Mouse (Mus musculus) intestine, embryonic 14.5 days (tissue): Measurements from ENCODE around the gene Arl5c. TPM values are rescaled to one million over a fixed set of nuclear protein-coding genes. Genes with fewer than 3 reads are reported as not detected.

Experiments used
- ATAC-seq: fragments of 200-750 bp; cut with Nextera tagmentation; replicated peaks from 2 replicates; pipeline ENCODE4 v1.8.0; 2017; ENCODE audit warnings: low read depth, moderate number of reproducible peaks, moderate TSS enrichment, moderate library complexity; ENCODE audit not compliant: low FRiP score, low TSS enrichment
- DNase-seq: peaks from one replicate; pipeline ENCODE4 v3.0.0-alpha.2; 2018; ENCODE audit warnings: low spot score
- H3K27ac ChIP-seq: fragments of 300-500 bp; sonication (generic); 2 replicates; pipeline ENCODE4 v1.5.1; 2014; ENCODE audit warnings: low read depth, mild to moderate bottlenecking, control low read depth
- H3K27me3 ChIP-seq: fragments of 300-500 bp; sonication (generic); replicated peaks from 2 replicates; pipeline ENCODE4 v1.6.1; 2014; ENCODE audit warnings: low read length, control low read depth; ENCODE audit not compliant: control insufficient read depth, insufficient read depth
- H3K36me3 ChIP-seq: fragments of 300-500 bp; sonication (generic); 2 replicates; pipeline ENCODE4 v1.6.1; 2014; ENCODE audit warnings: low read length, control low read depth; ENCODE audit not compliant: control insufficient read depth, insufficient read depth
- H3K4me1 ChIP-seq: fragments of 300-500 bp; sonication (generic); replicated peaks from 2 replicates; pipeline ENCODE4 v1.6.1; 2014; ENCODE audit warnings: low read length, control low read depth, mixed read lengths; ENCODE audit not compliant: control insufficient read depth, insufficient read depth
- H3K4me2 ChIP-seq: fragments of 300-500 bp; sonication (generic); 2 replicates; pipeline ENCODE4 v1.6.1; 2014; ENCODE audit warnings: low read length
- H3K4me3 ChIP-seq: fragments of 300-500 bp; sonication (generic); 2 replicates; pipeline ENCODE4 v1.5.1; 2014; ENCODE audit warnings: low read depth, low read length, control low read depth, mixed read lengths
- H3K9ac ChIP-seq: fragments of 300-500 bp; sonication (generic); 2 replicates; pipeline ENCODE4 v1.6.1; 2014; ENCODE audit warnings: mild to moderate bottlenecking, low read length
- H3K9me3 ChIP-seq: fragments of 300-500 bp; sonication (generic); 2 replicates; pipeline ENCODE4 v1.6.1; 2016; ENCODE audit warnings: low read length, control low read depth; ENCODE audit not compliant: control insufficient read depth
- WGBS: fragments of 180-500 bp; shearing (Covaris S2); extraction: QIAGEN DNeasy Blood & Tissue Kit; methylation state at CpG from one replicate; pipeline ENCODE4 v1.1.7; 2014; 5-methylcytosine and 5-hydroxymethylcytosine counted together
- microRNA-seq: library from miRNA; unstranded; fragments of <30 nt; microRNA quantifications from one replicate; pipeline ENCODE4, GENCODE M21; 2016
- polyA plus RNA-seq: library from polyadenylated mRNA; unstranded; fragments of >200 nt; fragmentation: Nextera tagmentation; extraction: Ambion mirVana; gene quantifications from 2 replicates; pipeline ENCODE4 v1.2.1, GENCODE M21; 2014

Arl5c gene
- polyA plus RNA-seq, 1 experiment from 2014 or later = 13.8 TPM

GRCm38 (mm10) chr11:97945031-97945430 lies 51.0 kb downstream of the Arl5c start:
- no peak overlapping the region for H3K4me2 ChIP-seq
- 80% methylated on average over 10 of the region's 10 CpGs for WGBS
- H3K27ac ChIP-seq = no peak overlapping the region
- no peaks in the 10 kb centered on the region for H3K36me3 ChIP-seq
- H3K4me1 ChIP-seq = no peaks in the 10 kb centered on the region
- no peaks in the 10 kb centered on the region for H3K9me3 ChIP-seq
- no peak overlapping the region for H3K9ac ChIP-seq
- H3K27me3 ChIP-seq = no peaks in the 10 kb centered on the region
- no peak overlapping the region for H3K4me3 ChIP-seq
- no peak for DNase-seq
- no peak for ATAC-seq

GRCm38 (mm10) chr11:97943256-97943655 lies 52.7 kb downstream of the Arl5c start:
- Histone ChIP-seq H3K4me3 (no peak overlapping the region), H3K9ac (no peak overlapping the region), H3K4me2 (no peak overlapping the region), H3K27me3 (no peaks in the 10 kb centered on the region), H3K9me3 (no peaks in the 10 kb centered on the region), H3K27ac (no peak overlapping the region), H3K36me3 (no peaks in the 10 kb centered on the region), H3K4me1 (no peaks in the 10 kb centered on the region)
- DNase-seq (no peak), ATAC-seq (no peak)
- WGBS = 79% methylated on average over 5 of the region's 5 CpGs

- Histone ChIP-seq H3K27ac (no peak overlapping the region), H3K9me3 (no peaks in the 10 kb centered on the region), H3K4me2 (no peak overlapping the region), H3K4me3 (no peak overlapping the region), H3K4me1 (no peaks in the 10 kb centered on the region), H3K27me3 (no peaks in the 10 kb centered on the region), H3K9ac (no peak overlapping the region), H3K36me3 (no peaks in the 10 kb centered on the region)
- 77% methylated on average over 15 of the region's 15 CpGs for WGBS
- ATAC-seq (no peak), DNase-seq (no peak)
Measured at GRCm38 (mm10) chr11:97942420-97943111, 53.4 kb downstream of the Arl5c start.

Small RNA genes within 50 kb of the gene (microRNA-seq; reads per million reads assigned to microRNA genes)
- not detected for gene Gm22461
- not detected for gene Gm27597

Other genes with a start within 250 kb of the Arl5c start
- gene Cwc25, start 229.6 kb downstream of the Arl5c start, polyA plus RNA-seq = 10.5 and 11.8 TPM in 2 replicates
- gene 1700001P01Rik, start 220.3 kb downstream of the Arl5c start, polyA plus RNA-seq = 0.31 TPM in 2 replicates
- 752 and 786 TPM in 2 replicates for gene Rpl23, start 213.7 kb downstream of the Arl5c start, polyA plus RNA-seq
- 85.1 and 88.6 TPM in 2 replicates for gene Lasp1, start 197.2 kb downstream of the Arl5c start, polyA plus RNA-seq
- gene B230217C12Rik, start 155.4 kb downstream of the Arl5c start, polyA plus RNA-seq = 8.1 and 9.5 TPM in 2 replicates
- 0.39 and 0.54 TPM in 2 replicates for gene Fbxo47, start 112.0 kb downstream of the Arl5c start, polyA plus RNA-seq
- 0.09 and 0.30 TPM in 2 replicates for gene Plxdc1, start 9.7 kb downstream of the Arl5c start, polyA plus RNA-seq
- 7.5 and 8.0 TPM in 2 replicates for gene Cacnb1, start 26.9 kb upstream of the Arl5c start, polyA plus RNA-seq
- 1,242 TPM in 2 replicates for gene Rpl19, start 30.5 kb upstream of the Arl5c start, polyA plus RNA-seq
- 0.35 and 0.43 TPM in 2 replicates for gene Stac2, start 57.3 kb upstream of the Arl5c start, polyA plus RNA-seq
- 13.0 and 15.5 TPM in 2 replicates for gene Fbxl20, start 154.2 kb upstream of the Arl5c start, polyA plus RNA-seq
- 57.1 and 63.2 TPM in 2 replicates for gene Med1, start 197.1 kb upstream of the Arl5c start, polyA plus RNA-seq
- gene Cdk12, start 206.9 kb upstream of the Arl5c start, polyA plus RNA-seq = 13.9 and 14.3 TPM in 2 replicates